Mouse (Mus musculus): ENCODE data around the gene Tex21. TPM values are rescaled to one million over a fixed set of nuclear protein-coding genes. Genes with fewer than 3 reads are reported as not detected.

Tex21 gene
- polyA plus RNA-seq, 1 experiment: not detected

DNA sequence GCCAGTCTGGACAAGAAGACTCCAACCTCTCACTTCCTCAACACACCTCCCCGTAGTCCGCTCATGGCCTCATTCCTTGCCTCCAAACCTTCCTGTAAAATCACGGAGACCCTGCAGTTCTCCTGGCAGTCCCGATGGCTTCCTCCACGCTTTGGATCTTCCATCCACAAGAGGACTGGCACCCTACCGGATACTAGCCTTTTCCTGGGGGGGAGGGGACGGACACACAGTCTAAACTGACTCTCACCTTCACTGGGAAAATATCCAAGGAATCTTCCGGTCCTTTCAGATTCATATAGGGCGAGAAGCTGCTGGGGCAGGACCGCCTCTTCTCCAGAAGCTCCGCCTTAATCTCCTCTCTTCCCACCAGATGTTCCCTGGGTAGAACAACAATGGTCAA, 29.8 kb downstream of the Tex21 start:
- Histone ChIP-seq H3K79me2 (ENCODE audit: control insufficient read depth, insufficient read depth) (no peaks in the 10 kb centered on the region), H3K79me3 (ENCODE audit: low read depth) (no peaks in the 10 kb centered on the region), H3K36me3 (ENCODE audit: control insufficient read depth, insufficient read depth) (no peaks in the 10 kb centered on the region), H3K27me3 (ENCODE audit: control insufficient read depth, insufficient read depth, insufficient read length) (no peaks in the 10 kb centered on the region), H3ac (ENCODE audit: control insufficient read depth, insufficient read length, low read depth) (no peak overlapping the region), H3K4me3 (ENCODE audit: insufficient read depth, poor library complexity, severe bottlenecking) (no peak overlapping the region)
- no peak for TF ChIP-seq FOSL1 (IDR thresholded peaks at IDR 0.05; ENCODE audit: insufficient read depth, low read length, poor library complexity, severe bottlenecking)
- TF ChIP-seq MAX (IDR thresholded peaks at IDR 0.05): no peak
- TF ChIP-seq CEBPB (IDR thresholded peaks at IDR 0.05; ENCODE audit: low read depth): no peak
- no peak for TF ChIP-seq CTCF (IDR thresholded peaks at IDR 0.05; ENCODE audit: control insufficient read depth, insufficient read depth, insufficient read length)
- TF ChIP-seq MYOG (IDR thresholded peaks at IDR 0.05; ENCODE audit: control insufficient read depth, extremely low read depth, insufficient read length): no peak
- TF ChIP-seq USF1 (IDR thresholded peaks at IDR 0.05; ENCODE audit: low read depth): no peak
- TF ChIP-seq MYOD1 (IDR thresholded peaks at IDR 0.05; ENCODE audit: control insufficient read depth, insufficient read length, low read depth): no peak

GRCm38 (mm10) chr12:76215121-76215520, 31.4 kb downstream of the Tex21 start:
- Histone ChIP-seq H3K4me3 (ENCODE audit: insufficient read depth, poor library complexity, severe bottlenecking) (no peak overlapping the region), H3K79me2 (ENCODE audit: control insufficient read depth, insufficient read depth) (no peaks in the 10 kb centered on the region), H3K36me3 (ENCODE audit: control insufficient read depth, insufficient read depth) (no peaks in the 10 kb centered on the region), H3ac (ENCODE audit: control insufficient read depth, insufficient read length, low read depth) (no peak overlapping the region), H3K79me3 (ENCODE audit: low read depth) (no peaks in the 10 kb centered on the region), H3K27me3 (ENCODE audit: control insufficient read depth, insufficient read depth, insufficient read length) (no peaks in the 10 kb centered on the region)
- TF ChIP-seq FOSL1 (IDR thresholded peaks at IDR 0.05; ENCODE audit: insufficient read depth, low read length, poor library complexity, severe bottlenecking): no peak
- TF ChIP-seq USF1 (IDR thresholded peaks at IDR 0.05; ENCODE audit: low read depth): no peak
- TF ChIP-seq CTCF (IDR thresholded peaks at IDR 0.05; ENCODE audit: control insufficient read depth, insufficient read depth, insufficient read length): no peak
- TF ChIP-seq MAX (IDR thresholded peaks at IDR 0.05): no peak
- TF ChIP-seq CEBPB (IDR thresholded peaks at IDR 0.05; ENCODE audit: low read depth): no peak
- no peak for TF ChIP-seq MYOG (IDR thresholded peaks at IDR 0.05; ENCODE audit: control insufficient read depth, extremely low read depth, insufficient read length)
- TF ChIP-seq MYOD1 (IDR thresholded peaks at IDR 0.05; ENCODE audit: control insufficient read depth, insufficient read length, low read depth): no peak

DNA sequence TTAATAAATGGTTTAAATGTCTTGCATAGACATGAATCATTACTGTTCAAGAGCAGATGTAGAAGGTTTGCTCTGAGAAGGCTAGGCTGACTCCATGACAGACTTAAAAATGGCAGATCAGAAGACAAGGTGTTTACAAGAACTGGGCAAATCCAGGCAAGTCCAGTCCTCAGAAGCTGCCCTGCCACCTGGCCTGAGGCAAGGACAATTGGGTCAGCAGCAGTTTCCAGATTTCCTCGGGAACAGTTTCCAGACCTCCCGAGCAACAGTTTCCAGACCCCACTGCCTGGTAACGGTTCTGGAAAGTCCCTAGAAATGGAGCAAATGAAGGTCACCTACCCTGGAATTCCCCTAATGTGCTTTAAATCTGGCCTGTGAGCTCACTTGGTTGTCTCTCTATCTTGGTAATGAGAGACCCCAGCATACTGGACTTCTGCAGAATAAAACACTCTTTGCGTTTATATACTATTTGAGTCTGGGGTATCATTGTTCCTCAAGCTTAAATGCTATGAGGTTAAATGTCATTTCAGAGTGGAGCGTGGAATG, 37.0 kb downstream of the Tex21 start:
- H3K27me3 ChIP-seq (ENCODE audit: control insufficient read depth, insufficient read depth, insufficient read length): peaks cover 3% of the 10 kb centered on the region
- no peaks in the 10 kb centered on the region for H3K79me2 ChIP-seq (ENCODE audit: control insufficient read depth, insufficient read depth)
- TF ChIP-seq FOSL1 (IDR thresholded peaks at IDR 0.05; ENCODE audit: insufficient read depth, low read length, poor library complexity, severe bottlenecking) (no peak), CTCF (IDR thresholded peaks at IDR 0.05; ENCODE audit: control insufficient read depth, insufficient read depth, insufficient read length) (no peak), USF1 (IDR thresholded peaks at IDR 0.05; ENCODE audit: low read depth) (no peak), MYOD1 (IDR thresholded peaks at IDR 0.05; ENCODE audit: control insufficient read depth, insufficient read length, low read depth) (no peak), CEBPB (IDR thresholded peaks at IDR 0.05; ENCODE audit: low read depth) (no peak), MAX (IDR thresholded peaks at IDR 0.05) (no peak), MYOG (IDR thresholded peaks at IDR 0.05; ENCODE audit: control insufficient read depth, extremely low read depth, insufficient read length) (no peak)
- H3K36me3 ChIP-seq (ENCODE audit: control insufficient read depth, insufficient read depth): no peaks in the 10 kb centered on the region
- H3K79me3 ChIP-seq (ENCODE audit: low read depth): no peaks in the 10 kb centered on the region
- no peak overlapping the region for H3ac ChIP-seq (ENCODE audit: control insufficient read depth, insufficient read length, low read depth)
- H3K4me3 ChIP-seq (ENCODE audit: insufficient read depth, poor library complexity, severe bottlenecking): no peak overlapping the region

- H3ac ChIP-seq (ENCODE audit: control insufficient read depth, insufficient read length, low read depth): no peak overlapping the region
- H3K4me3 ChIP-seq (ENCODE audit: insufficient read depth, poor library complexity, severe bottlenecking): no peak overlapping the region
- H3K36me3 ChIP-seq (ENCODE audit: control insufficient read depth, insufficient read depth): no peaks in the 10 kb centered on the region
- H3K79me2 ChIP-seq (ENCODE audit: control insufficient read depth, insufficient read depth): no peaks in the 10 kb centered on the region
- TF ChIP-seq MYOG (IDR thresholded peaks at IDR 0.05; ENCODE audit: control insufficient read depth, extremely low read depth, insufficient read length): no peak
- TF ChIP-seq CEBPB (IDR thresholded peaks at IDR 0.05; ENCODE audit: low read depth): no peak
- TF ChIP-seq CTCF (IDR thresholded peaks at IDR 0.05; ENCODE audit: control insufficient read depth, insufficient read depth, insufficient read length): no peak
- no peak for TF ChIP-seq FOSL1 (IDR thresholded peaks at IDR 0.05; ENCODE audit: insufficient read depth, low read length, poor library complexity, severe bottlenecking)
- no peaks in the 10 kb centered on the region for H3K27me3 ChIP-seq (ENCODE audit: control insufficient read depth, insufficient read depth, insufficient read length)
- no peaks in the 10 kb centered on the region for H3K79me3 ChIP-seq (ENCODE audit: low read depth)
Observed at GRCm38 (mm10) chr12:76200326-76200725, 46.2 kb downstream of the Tex21 start.

DNA sequence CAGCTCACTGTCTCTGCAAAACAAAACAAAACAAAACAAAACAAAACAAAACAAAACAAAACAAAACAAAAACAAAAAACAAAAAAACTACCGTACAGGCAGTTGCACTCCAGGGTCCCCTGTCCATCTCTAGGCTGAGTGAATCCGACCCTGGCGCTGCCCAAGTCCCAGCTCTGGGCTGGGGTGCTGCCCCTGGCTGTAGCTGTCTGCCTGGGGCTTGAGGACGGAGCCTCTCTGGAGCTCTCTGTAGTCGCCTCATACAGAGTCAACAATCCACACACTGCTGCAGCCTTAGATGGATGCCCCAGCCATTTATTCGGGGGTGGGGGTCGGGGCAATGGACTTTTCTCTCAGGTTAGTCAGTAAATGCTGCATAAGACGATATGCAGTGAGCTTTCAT, 49.5 kb downstream of the Tex21 start:
- H3K27me3 ChIP-seq (ENCODE audit: control insufficient read depth, insufficient read depth, insufficient read length): no peaks in the 10 kb centered on the region
- H3K79me3 ChIP-seq (ENCODE audit: low read depth): no peaks in the 10 kb centered on the region
- TF ChIP-seq MYOG (IDR thresholded peaks at IDR 0.05; ENCODE audit: control insufficient read depth, extremely low read depth, insufficient read length) (no peak), CEBPB (IDR thresholded peaks at IDR 0.05; ENCODE audit: low read depth) (no peak), FOSL1 (IDR thresholded peaks at IDR 0.05; ENCODE audit: insufficient read depth, low read length, poor library complexity, severe bottlenecking) (no peak), MAX (IDR thresholded peaks at IDR 0.05) (no peak), MYOD1 (IDR thresholded peaks at IDR 0.05; ENCODE audit: control insufficient read depth, insufficient read length, low read depth) (no peak), CTCF (IDR thresholded peaks at IDR 0.05; ENCODE audit: control insufficient read depth, insufficient read depth, insufficient read length) (no peak)
- H3K79me2 ChIP-seq (ENCODE audit: control insufficient read depth, insufficient read depth): no peaks in the 10 kb centered on the region
- H3K36me3 ChIP-seq (ENCODE audit: control insufficient read depth, insufficient read depth): no peaks in the 10 kb centered on the region
- H3ac ChIP-seq (ENCODE audit: control insufficient read depth, insufficient read length, low read depth): no peak overlapping the region
- no peak overlapping the region for H3K4me3 ChIP-seq (ENCODE audit: insufficient read depth, poor library complexity, severe bottlenecking)

DNA sequence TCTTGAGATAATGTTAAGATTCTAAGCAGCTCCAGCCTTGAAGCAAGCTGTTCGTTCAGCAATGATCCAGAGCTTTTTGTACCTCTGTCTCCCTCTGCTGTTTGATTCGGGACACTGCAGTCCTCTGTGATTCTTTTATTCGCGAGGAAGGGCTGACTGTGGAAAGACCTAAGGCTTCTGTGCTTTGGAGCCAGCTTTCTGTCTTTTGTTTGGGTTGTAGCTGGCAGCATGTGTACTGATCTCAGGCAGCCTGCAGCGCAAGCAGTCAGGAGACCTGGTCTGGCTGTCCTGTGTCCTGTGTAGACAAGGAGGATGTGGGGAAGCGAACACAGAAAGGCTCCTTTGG, 49.9 kb downstream of the Tex21 start:
- H3K36me3 ChIP-seq (ENCODE audit: control insufficient read depth, insufficient read depth): no peaks in the 10 kb centered on the region
- TF ChIP-seq MYOD1 (IDR thresholded peaks at IDR 0.05; ENCODE audit: control insufficient read depth, insufficient read length, low read depth) (no peak), CTCF (IDR thresholded peaks at IDR 0.05; ENCODE audit: control insufficient read depth, insufficient read depth, insufficient read length) (peak; percentile 28)
- H3K79me2 ChIP-seq (ENCODE audit: control insufficient read depth, insufficient read depth): no peaks in the 10 kb centered on the region
- H3K79me3 ChIP-seq (ENCODE audit: low read depth): no peaks in the 10 kb centered on the region
- H3K27me3 ChIP-seq (ENCODE audit: control insufficient read depth, insufficient read depth, insufficient read length): no peaks in the 10 kb centered on the region
- H3K4me3 ChIP-seq (ENCODE audit: insufficient read depth, poor library complexity, severe bottlenecking): no peak overlapping the region
- no peak overlapping the region for H3ac ChIP-seq (ENCODE audit: control insufficient read depth, insufficient read length, low read depth)

Measured in C2C12 (cell line).